Mouse (Mus musculus) cortical plate, adult 2 months (tissue): ENCODE data around the gene Tmem107. TPM values are rescaled to one million over a fixed set of nuclear protein-coding genes. Genes with fewer than 3 reads are reported as not detected.
A peak's percentile ranks its signal among the peaks of the same experiment; 100 is the strongest.

ENCODE experiments used
- H3K27ac ChIP-seq: fragments of 200-500 bp; 2 replicates; pipeline ENCODE4 v1.5.1; 2012; ENCODE audit warnings: low read length, control low read depth, inconsistent platforms; ENCODE audit not compliant: insufficient read depth
- H3K4me1 ChIP-seq: fragments of 200-500 bp; 2 replicates; pipeline ENCODE4 v1.6.1; 2011; ENCODE audit warnings: low read length; ENCODE audit not compliant: control insufficient read depth, insufficient read depth
- H3K4me3 ChIP-seq: fragments of 200-500 bp; 2 replicates; pipeline ENCODE4 v1.5.1; 2011; ENCODE audit warnings: mild to moderate bottlenecking, low read length, control low read depth; ENCODE audit not compliant: insufficient read depth
- CTCF ChIP-seq: fragments of 200-500 bp; IDR thresholded peaks from 2 replicates; pipeline ENCODE4 v1.5.1; 2011; ENCODE audit warnings: mild to moderate bottlenecking, control low read depth, low read length; ENCODE audit not compliant: insufficient read depth; ENCODE audit errors: extremely low read depth
- POLR2A ChIP-seq: fragments of 200-500 bp; IDR thresholded peaks from 2 replicates; pipeline ENCODE4 v1.6.1; 2011; ENCODE audit warnings: mild to moderate bottlenecking, low read length, control low read depth; ENCODE audit not compliant: insufficient read depth; ENCODE audit errors: extremely low read depth
- polyA plus RNA-seq: library from polyadenylated mRNA; depleted of rRNA; stranded (reverse); fragments of >200 nt; gene quantifications from 2 replicates; pipeline ENCODE4 v1.2.3, GENCODE M21; 2012

Tmem107 gene
- polyA plus RNA-seq, 1 experiment, result 21.4 TPM

- no peak for TF ChIP-seq CTCF
- no peak for TF ChIP-seq POLR2A
- no peak overlapping the region for H3K27ac ChIP-seq
- H3K4me1 ChIP-seq, result 0 out of 2 replicates have a peak, but pooled peaks cover 1% of the 10 kb centered on the region
- no peak overlapping the region for H3K4me3 ChIP-seq
Observed at GRCm38 (mm10) chr11:69038173-69038572, 32.4 kb upstream of the Tmem107 start.

- TF ChIP-seq CTCF (no peak), POLR2A (no peak)
- H3K27ac ChIP-seq, result no peak within 1 kb of the TSS
- H3K4me3 ChIP-seq, result peak within 1 kb of the TSS; percentile 47
- no peaks in the 10 kb centered on the region for H3K4me1 ChIP-seq
Observed at GRCm38 (mm10) chr11:69045531-69046394, 24.8 kb upstream of the Tmem107 start, which contains the start of gene Aurkb. Aurkb (plus strand) TSS chr11:69045647.

GRCm38 (mm10) chr11:69046395-69046774, 24.2 kb upstream of the Tmem107 start:
- TF ChIP-seq CTCF (no peak), POLR2A (no peak)
- Histone ChIP-seq H3K4me3 (peak overlapping the region; percentile 47; the same call in 1 of the 2 replicates), H3K4me1 (no peaks in the 10 kb centered on the region), H3K27ac (no peak overlapping the region)

- Histone ChIP-seq H3K4me3 (no peak overlapping the region), H3K27ac (no peak overlapping the region), H3K4me1 (no peaks in the 10 kb centered on the region)
- TF ChIP-seq CTCF (no peak), POLR2A (no peak)
Observed at GRCm38 (mm10) chr11:69047592-69047991, 23.0 kb upstream of the Tmem107 start.

GRCm38 (mm10) chr11:69048151-69048550, 22.5 kb upstream of the Tmem107 start:
- no peaks in the 10 kb centered on the region for H3K4me1 ChIP-seq
- H3K4me3 ChIP-seq, result no peak overlapping the region
- no peak for TF ChIP-seq POLR2A
- no peak for TF ChIP-seq CTCF
- no peak overlapping the region for H3K27ac ChIP-seq

GRCm38 (mm10) chr11:69050748-69051147, 19.9 kb upstream of the Tmem107 start:
- no peak for TF ChIP-seq CTCF
- Histone ChIP-seq H3K4me3 (no peak overlapping the region), H3K4me1 (no peaks in the 10 kb centered on the region), H3K27ac (no peak overlapping the region)

- Histone ChIP-seq H3K27ac (no peak overlapping the region), H3K4me3 (no peak overlapping the region), H3K4me1 (no peaks in the 10 kb centered on the region)
- no peak for TF ChIP-seq CTCF
- TF ChIP-seq POLR2A, result no peak
Observed at GRCm38 (mm10) chr11:69051771-69052170, 18.8 kb upstream of the Tmem107 start.

- no peaks in the 10 kb centered on the region for H3K4me1 ChIP-seq
- TF ChIP-seq POLR2A (no peak), CTCF (no peak)
- H3K4me3 ChIP-seq, result no peak overlapping the region
- H3K27ac ChIP-seq, result no peak overlapping the region
Observed at GRCm38 (mm10) chr11:69052824-69053421, 17.7 kb upstream of the Tmem107 start.

GRCm38 (mm10) chr11:69053848-69054247, 16.8 kb upstream of the Tmem107 start:
- Histone ChIP-seq H3K27ac (no peak overlapping the region), H3K4me3 (no peak overlapping the region), H3K4me1 (no peaks in the 10 kb centered on the region)
- no peak for TF ChIP-seq POLR2A
- TF ChIP-seq CTCF, result no peak

- TF ChIP-seq CTCF (no peak), POLR2A (no peak)
- Histone ChIP-seq H3K4me1 (no peaks in the 10 kb centered on the region), H3K27ac (0 out of 2 replicates have a peak overlapping the region, but pooled peaks have one; percentile 44), H3K4me3 (peak overlapping the region; percentile 73)
Observed at GRCm38 (mm10) chr11:69058265-69058664, 12.3 kb upstream of the Tmem107 start.
